Mouse (Mus musculus): ENCODE measurements around the gene Zfp428. TPM values are rescaled to one million over a fixed set of nuclear protein-coding genes. Genes with fewer than 3 reads are reported as not detected.

Gene Zfp428
- total and polyA plus RNA-seq, 3 experiments = 11.1 to 20.4 (median 15.1) TPM

GRCm38 (mm10) chr7:24547534-24548036 is 40.8 kb downstream of the Zfp428 start:
- in situ Hi-C loops (cut with MboI; ENCODE audit: low pct_ligation_motif_present, low pct_unique_long_range_greater_than_20kb, low sequenced_read_pairs) = no loop called here

GRCm38 (mm10) chr7:24551985-24552759 is 45.4 kb downstream of the Zfp428 start:
- DNase-seq (ENCODE audit: extremely low read depth) = no peak
- H3K4me3 ChIP-seq (replicated peaks in 1 of 3; ENCODE audit: low read depth in 2 of 3, low read length in 2 of 3, poor library complexity in 1 of 3) = no peak overlapping the region
- peaks cover 16 to 66% of the 10 kb centered on the region in 2 experiments for H3K4me1 ChIP-seq (ENCODE audit: control insufficient read depth in 1 of 2, insufficient read depth in 2 of 2)
- dilution Hi-C loops (cut with MboI; ENCODE audit: extremely low pct_ligation_motif_present, extremely low pct_unique_long_range_greater_than_20kb, low sequenced_read_pairs) (no loop called here), in situ Hi-C loops (cut with MboI; ENCODE audit: low pct_ligation_motif_present, low pct_unique_long_range_greater_than_20kb, low sequenced_read_pairs) (no loop called here)
- no peak overlapping the region for H3K27ac ChIP-seq (ENCODE audit: insufficient read depth, low read depth)
- no peak overlapping the region for H3K4me2 ChIP-seq (ENCODE audit: insufficient read depth, low read depth, poor library complexity, severe bottlenecking)
- TF ChIP-seq CTCF (conservative IDR thresholded peaks at IDR 0.05 in 1 of 2, IDR thresholded peaks at IDR 0.05 in 1 of 2; ENCODE audit: low read depth in 2 of 2, low read length in 2 of 2) = no peak
- no peak for TF ChIP-seq JUND (conservative IDR thresholded peaks at IDR 0.05; ENCODE audit: low read depth, low read length)
- no peak for TF ChIP-seq NRF1 (IDR thresholded peaks at IDR 0.05; ENCODE audit: low read depth, low read length)
- no peak for TF ChIP-seq SIN3A (IDR thresholded peaks at IDR 0.05; ENCODE audit: low read length)
- no peak overlapping the region for H3K9ac ChIP-seq (ENCODE audit: insufficient read depth, low read depth)
- peaks cover 7% of the 10 kb centered on the region for H3K9me3 ChIP-seq (replicated peaks; ENCODE audit: low read length)
- no peaks in the 10 kb centered on the region for H3K27me3 ChIP-seq (replicated peaks)
- H3K36me3 ChIP-seq (replicated peaks in 1 of 2; ENCODE audit: control insufficient read depth in 1 of 2, insufficient read depth in 1 of 2, low read length in 1 of 2) = peaks cover 46 to 82% of the 10 kb centered on the region in 2 experiments
- peaks cover 19% of the 10 kb centered on the region for H3K79me2 ChIP-seq (replicated peaks; ENCODE audit: control insufficient read depth, extremely low read depth, insufficient read depth, poor library complexity, severe bottlenecking)

More at GRCm38 (mm10) chr7:24547534-24548036, 40.8 kb downstream of the Zfp428 start:
- dilution Hi-C loops (cut with MboI; ENCODE audit: extremely low pct_ligation_motif_present, extremely low pct_unique_long_range_greater_than_20kb, low sequenced_read_pairs) = no loop called here
- peak overlapping the region; percentile 93 for H3K9ac ChIP-seq (ENCODE audit: insufficient read depth, low read depth)
- no peak overlapping the region for H3K27ac ChIP-seq (ENCODE audit: insufficient read depth, low read depth)
- no peak for TF ChIP-seq ETS1 (conservative IDR thresholded peaks at IDR 0.05; ENCODE audit: low read depth, low read length)
- no peak for TF ChIP-seq SIN3A (IDR thresholded peaks at IDR 0.05; ENCODE audit: low read length)
- 0 out of 2 replicates have a peak, but pooled peaks have one; percentile 9 for TF ChIP-seq NRF1 (IDR thresholded peaks at IDR 0.05; ENCODE audit: low read depth, low read length)
- TF ChIP-seq SMC3 (IDR thresholded peaks at IDR 0.05; ENCODE audit: low read depth, low read length) = no peak
- no peak for TF ChIP-seq UBTF (IDR thresholded peaks at IDR 0.05; ENCODE audit: low read depth, low read length)
- TF ChIP-seq MAX (IDR thresholded peaks at IDR 0.05; ENCODE audit: low read length) = 0 out of 2 replicates have a peak, but pooled peaks have one; percentile 4
- TF ChIP-seq CHD2 (IDR thresholded peaks at IDR 0.05; ENCODE audit: low read length) = no peak
- 0 out of 2 replicates have a peak, but pooled peaks have one; percentile 57 for TF ChIP-seq ZMIZ1 (IDR thresholded peaks at IDR 0.05; ENCODE audit: low read depth, low read length)
- TF ChIP-seq USF2 (conservative IDR thresholded peaks at IDR 0.05; ENCODE audit: low read depth, low read length) = no peak
- peak; percentile 59; the same call in 1 of the 2 replicates for TF ChIP-seq ELF1 (IDR thresholded peaks at IDR 0.05; ENCODE audit: low read depth, low read length)
- peaks cover 3 to 46% of the 10 kb centered on the region in 2 experiments; a peak in 3 of 4 replicates for H3K4me1 ChIP-seq (ENCODE audit: control insufficient read depth in 1 of 2, insufficient read depth in 2 of 2)
- peaks cover 29 to 47% of the 10 kb centered on the region in 2 experiments for H3K36me3 ChIP-seq (replicated peaks in 1 of 2; ENCODE audit: control insufficient read depth in 1 of 2, insufficient read depth in 1 of 2, low read length in 1 of 2)
- H3K4me3 ChIP-seq (replicated peaks in 1 of 3; ENCODE audit: low read depth in 2 of 3, low read length in 2 of 3, poor library complexity in 1 of 3) = peak overlapping the region; percentile 70 to 97 (median 89)
- no peaks in the 10 kb centered on the region for H3K27me3 ChIP-seq (replicated peaks)
- no peak for DNase-seq (ENCODE audit: extremely low read depth)
- H3K9me3 ChIP-seq (replicated peaks; ENCODE audit: low read length) = peaks cover 6% of the 10 kb centered on the region
- peaks cover 18% of the 10 kb centered on the region for H3K79me2 ChIP-seq (replicated peaks; ENCODE audit: control insufficient read depth, extremely low read depth, insufficient read depth, poor library complexity, severe bottlenecking)
- peak overlapping the region; percentile 52 for H3K4me2 ChIP-seq (ENCODE audit: insufficient read depth, low read depth, poor library complexity, severe bottlenecking)
